Mouse (Mus musculus): Measurements from ENCODE around the gene Cyp2ab1.

DNA sequence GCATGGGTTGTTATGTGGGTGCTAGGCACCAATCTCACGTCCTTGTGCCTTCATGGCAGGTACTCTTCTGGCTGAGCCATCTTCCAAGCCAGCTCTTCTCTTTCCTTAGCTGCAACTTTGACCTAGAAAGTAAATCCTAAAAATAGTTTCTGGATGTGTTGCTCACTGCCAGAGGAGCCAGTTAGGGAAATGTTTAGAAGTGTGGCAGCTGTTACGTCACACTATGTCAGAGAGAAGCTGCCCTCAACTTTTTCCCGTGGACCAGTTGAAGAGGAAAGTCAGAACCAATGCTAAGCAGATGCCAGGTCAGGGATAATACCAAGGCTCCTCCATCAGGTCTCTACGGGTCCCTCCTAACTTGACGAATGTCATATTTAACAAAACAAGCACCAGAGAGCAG, 45.8 kb downstream of the Cyp2ab1 start:
- TF ChIP-seq EP300 (IDR thresholded peaks at IDR 0.05; ENCODE audit: low read depth) (no peak), CTCF (IDR thresholded peaks at IDR 0.05; ENCODE audit: low read depth) (no peak)
